In the genomic region with DNA sequence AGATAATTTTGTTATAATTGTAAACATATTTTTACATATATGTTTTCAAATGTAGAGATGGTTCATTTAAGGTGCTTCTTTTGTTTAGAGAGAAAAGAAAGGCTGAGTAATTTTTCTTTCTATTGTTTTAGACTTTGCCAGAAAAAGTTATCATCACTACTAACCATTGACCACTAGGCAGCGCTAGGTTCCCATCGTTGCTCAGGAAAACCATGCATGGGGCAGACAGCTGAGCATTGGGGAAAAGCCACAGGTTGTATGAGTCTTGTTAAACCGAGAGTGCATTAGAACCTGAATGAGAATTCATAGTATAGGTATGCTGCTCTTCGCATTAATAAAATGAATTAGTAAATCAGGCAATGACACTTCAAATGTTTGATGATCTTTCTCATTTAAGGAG, we compare ENCODE assay signal across 10 mouse cellular contexts.
DNase-seq lines count a peak whose midpoint lies in the region; ATAC-seq and TF ChIP-seq lines count a peak whose summit lies in the region.
"Had no signal": no experiment of that assay in that cellular context is flagged by ENCODE, and none has a peak within 500 bp of the region (broad histone marks: within the 10 kb centered on the region; RNA-seq: fewer than 3 reads in every experiment).

No protein-coding gene starts in this region.

- no peaks in the 10 kb centered on the region for H3K4me1 ChIP-seq in kidney, postnatal 0 days (replicated peaks; ENCODE audit: insufficient read depth, low read length)
- H3K4me1 ChIP-seq in MEL (ENCODE audit: control insufficient read depth in 1 of 2, insufficient read depth in 2 of 2, low read length in 2 of 2), result no peaks in the 10 kb centered on the region
- H3K4me1 ChIP-seq: embryonic facial prominence, embryonic 13.5 days; liver, embryonic 13.5 days had no signal

- H3K79me2 ChIP-seq in MEL (ENCODE audit: control insufficient read depth, insufficient read depth, low read length, poor library complexity), result no peaks in the 10 kb centered on the region

- H3K27me3 ChIP-seq in kidney, postnatal 0 days (ENCODE audit: insufficient read depth, low read length), result no peaks in the 10 kb centered on the region
- H3K27me3 ChIP-seq in MEL (ENCODE audit: control insufficient read depth in 1 of 2, insufficient read depth in 2 of 2, low read length in 2 of 2), result no peaks in the 10 kb centered on the region
- H3K27me3 ChIP-seq: embryonic facial prominence, embryonic 13.5 days; liver, embryonic 13.5 days had no signal

- no peak overlapping the region for H3K27ac ChIP-seq in kidney, postnatal 0 days
- H3K27ac ChIP-seq in MEL (ENCODE audit: control insufficient read depth, low read depth, low read length), result no peak overlapping the region
- H3K27ac ChIP-seq: embryonic facial prominence, embryonic 13.5 days; liver, embryonic 13.5 days had no signal

- no peak overlapping the region for H3K4me3 ChIP-seq in kidney, postnatal 0 days (replicated peaks; ENCODE audit: low read depth, low read length)
- H3K4me3 ChIP-seq in MEL (ENCODE audit: control insufficient read depth in 1 of 2, insufficient read depth in 1 of 2, low read depth in 2 of 2, low read length in 2 of 2), result no peak overlapping the region
- H3K4me3 ChIP-seq: embryonic facial prominence, embryonic 13.5 days; liver, embryonic 13.5 days had no signal

- no peak overlapping the region for H3K4me2 ChIP-seq in kidney, postnatal 0 days (ENCODE audit: low read length)
- H3K4me2 ChIP-seq: embryonic facial prominence, embryonic 13.5 days; liver, embryonic 13.5 days had no signal

- no peaks in the 10 kb centered on the region for H3K36me3 ChIP-seq in kidney, postnatal 0 days (ENCODE audit: insufficient read depth, low read length)
- no peaks in the 10 kb centered on the region for H3K36me3 ChIP-seq in MEL (ENCODE audit: control insufficient read depth in 1 of 2, insufficient read depth in 2 of 2, low read length in 2 of 2)
- H3K36me3 ChIP-seq: embryonic facial prominence, embryonic 13.5 days; liver, embryonic 13.5 days had no signal

- peak; percentile 61 for TF ChIP-seq RAD21 in MEL (IDR thresholded peaks at IDR 0.05; ENCODE audit: low read depth, low read length)

- ATAC-seq in kidney, postnatal 0 days (replicated peaks; ENCODE audit: low FRiP score, low read depth), result no peak
- ATAC-seq in hematopoietic stem cell, adult 5-6 weeks (replicated peaks in 1 of 2; ENCODE audit: insufficient read depth in 1 of 2, low FRiP score in 2 of 2, low TSS enrichment in 1 of 2, low read depth in 1 of 2, poor library complexity in 2 of 2, severe bottlenecking in 2 of 2), result 0 out of 4 replicates have a peak, but pooled peaks have one; percentile 67 to 71
- no peak for ATAC-seq in erythroid progenitor cell, adult 5-6 weeks (replicated peaks; ENCODE audit: low FRiP score, poor library complexity, severe bottlenecking)

- no peak overlapping the region for H3K9ac ChIP-seq in kidney, postnatal 0 days (ENCODE audit: low read depth, low read length)
- H3K9ac ChIP-seq in MEL (ENCODE audit: control insufficient read depth, low read depth, low read length, poor library complexity, severe bottlenecking), result no peak overlapping the region
- H3K9ac ChIP-seq: embryonic facial prominence, embryonic 13.5 days; liver, embryonic 13.5 days had no signal

- TF ChIP-seq POLR2A in MEL (IDR thresholded peaks at IDR 0.05; ENCODE audit: control insufficient read depth in 1 of 2, insufficient read depth in 1 of 2, low read depth in 1 of 2, low read length in 2 of 2, poor library complexity in 1 of 2), result no peak

- no peak for TF ChIP-seq EP300 in MEL (IDR thresholded peaks at IDR 0.05; ENCODE audit: low read depth in 1 of 2, low read length in 2 of 2)

- no peaks in the 10 kb centered on the region for H3K9me3 ChIP-seq in kidney, postnatal 0 days (replicated peaks; ENCODE audit: low read length)
- H3K9me3 ChIP-seq in MEL (replicated peaks; ENCODE audit: insufficient read depth, low read length), result no peaks in the 10 kb centered on the region
- H3K9me3 ChIP-seq: embryonic facial prominence, embryonic 13.5 days; liver, embryonic 13.5 days had no signal

- 9% methylated on average over 4 of the region's 4 CpGs for WGBS in kidney, postnatal 0 days

- TF ChIP-seq CTCF in kidney, postnatal 0 days (IDR thresholded peaks at IDR 0.05; ENCODE audit: low read depth), result peak; percentile 72
- peak; percentile 34 to 60 (median 49); a peak in 5 of 6 replicates for TF ChIP-seq CTCF in MEL (IDR thresholded peaks at IDR 0.05 in 2 of 3, conservative IDR thresholded peaks at IDR 0.05 in 1 of 3; ENCODE audit: control insufficient read depth in 1 of 3, insufficient read depth in 1 of 3, low read depth in 2 of 3, low read length in 3 of 3, poor library complexity in 1 of 3, severe bottlenecking in 1 of 3)

- peak; percentile 66 for DNase-seq in kidney, postnatal 0 days (ENCODE audit: low spot score)
- DNase-seq in kidney, adult 11 months, result no peak
- DNase-seq in MEL (ENCODE audit: low read depth, low spot score), result peak; percentile 17
- peak; percentile 65 for DNase-seq in cerebellum, adult 9-10 months
- peak; percentile 9 for DNase-seq in lung, postnatal 10 days
- no peak for DNase-seq in natural killer cell, adult 2 months (ENCODE audit: low spot score in 2 of 2)
- DNase-seq: liver, embryonic 13.5 days had no signal

TF ChIP-seq in MEL, 35 proteins besides CTCF, POLR2A, EP300 and RAD21:
- no peak for TF ChIP-seq GATA1 (IDR thresholded peaks at IDR 0.05; ENCODE audit: low read depth, low read length)
- TF ChIP-seq SMC3 (IDR thresholded peaks at IDR 0.05; ENCODE audit: low read depth, low read length), result peak; percentile 48

Comparison
In these comparisons a context has a peak if more than half of its experiments do, and no peak if none do; other contexts are left out.
1. DNase-seq: peak in kidney, postnatal 0 days (single experiment), MEL (single experiment), cerebellum, adult 9-10 months (single experiment) and lung, postnatal 10 days (single experiment); none in kidney, adult 11 months (single experiment) and natural killer cell, adult 2 months (0 of 2).
2. ATAC-seq: peak in hematopoietic stem cell, adult 5-6 weeks (2 of 2); none in kidney, postnatal 0 days (single experiment) and erythroid progenitor cell, adult 5-6 weeks (single experiment).